18 mouse cellular contexts compared by ENCODE assay signal in the genomic region with DNA sequence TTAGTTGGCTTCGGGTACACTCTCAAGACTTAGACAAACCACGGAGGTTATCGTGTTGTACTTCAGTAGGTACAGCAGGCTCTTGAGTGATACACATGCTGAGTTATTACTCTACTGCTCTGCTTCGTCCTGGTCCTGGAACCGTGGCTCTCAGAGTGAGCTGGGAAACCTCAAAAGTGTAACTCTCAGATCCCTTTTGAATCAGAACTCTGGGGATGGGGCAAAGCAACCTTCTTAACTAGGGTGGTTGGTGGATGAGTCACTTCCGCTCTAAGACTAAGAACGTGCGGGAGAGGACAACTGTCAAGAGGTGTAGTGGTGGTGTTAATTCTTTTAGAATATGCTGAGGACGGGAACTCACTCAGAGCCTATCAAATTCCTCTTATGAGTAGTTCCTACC.
"Had no signal": no experiment of that assay in that cellular context is flagged by ENCODE, and none has a peak within 500 bp of the region (broad histone marks: within the 10 kb centered on the region; RNA-seq: fewer than 3 reads in every experiment).

No protein-coding gene starts in this region.

- H3K9me3 ChIP-seq: kidney, embryonic 15.5 days; limb, embryonic 12.5 days; limb, embryonic 15.5 days; liver, embryonic 12.5 days; liver, embryonic 15.5 days; lung, embryonic 15.5 days had no signal

- H3K4me3 ChIP-seq: kidney, embryonic 15.5 days; limb, embryonic 12.5 days; limb, embryonic 15.5 days; liver, embryonic 12.5 days; liver, embryonic 15.5 days; lung, embryonic 15.5 days had no signal

- ATAC-seq: liver, embryonic 12.5 days had no signal

- DNase-seq: kidney, postnatal 10 days; kidney, postnatal 36 days; left cerebral cortex, postnatal 4 days; lung, adult 18-20 months; lung, postnatal 10 days; lung, postnatal 36 days; midbrain, embryonic 14.5 days; right cerebral cortex, adult 18-20 months; right cerebral cortex, postnatal 14 days; right cerebral cortex, postnatal 4 days; thymus, postnatal 25 days had no signal

- H3K9ac ChIP-seq: kidney, embryonic 15.5 days; limb, embryonic 12.5 days; limb, embryonic 15.5 days; liver, embryonic 12.5 days; liver, embryonic 15.5 days; lung, embryonic 15.5 days had no signal

- H3K36me3 ChIP-seq: kidney, embryonic 15.5 days; limb, embryonic 12.5 days; limb, embryonic 15.5 days; liver, embryonic 12.5 days; liver, embryonic 15.5 days; lung, embryonic 15.5 days had no signal

- H3K4me2 ChIP-seq: kidney, embryonic 15.5 days; limb, embryonic 12.5 days; limb, embryonic 15.5 days; liver, embryonic 12.5 days; liver, embryonic 15.5 days; lung, embryonic 15.5 days; midbrain, embryonic 11.5 days had no signal

- H3K27me3 ChIP-seq: kidney, embryonic 15.5 days; limb, embryonic 15.5 days; liver, embryonic 12.5 days; liver, embryonic 15.5 days; lung, embryonic 15.5 days had no signal

- H3K4me1 ChIP-seq: limb, embryonic 12.5 days; limb, embryonic 15.5 days; liver, embryonic 12.5 days had no signal

- H3K27ac ChIP-seq: kidney, embryonic 15.5 days; limb, embryonic 12.5 days; limb, embryonic 15.5 days; liver, embryonic 12.5 days; liver, embryonic 15.5 days; lung, embryonic 15.5 days had no signal
